Mouse (Mus musculus) gastrocnemius, adult 18-20 months (tissue): ENCODE results near the gene Tcstv3. TPM values are rescaled to one million over a fixed set of nuclear protein-coding genes. Genes with fewer than 3 reads are reported as not detected.
"Not testable (repeated sequence)": the region's sequence is repeated elsewhere in the genome, so short reads cannot be mapped to it uniquely, and the experiment has no call there.

ENCODE experiments used
- DNase-seq: peaks from one replicate; pipeline ENCODE4 v3.0.0; 2021; ENCODE audit warnings: low spot score
- long read RNA-seq, 2 experiments: library from polyadenylated mRNA; stranded (forward); transcript quantifications; one replicate each; pipeline ENCODE4 v2.0.0; 2021
- total RNA-seq, 2 experiments: library from RNA; stranded (reverse); gene quantifications; 2 replicates each; pipeline ENCODE4 v1.2.3; 2021

Gene Tcstv3
- total RNA-seq, result not detected
- long read RNA-seq, experiment 1, result 0 reads
- long read RNA-seq, experiment 2, result 0 reads

DNA sequence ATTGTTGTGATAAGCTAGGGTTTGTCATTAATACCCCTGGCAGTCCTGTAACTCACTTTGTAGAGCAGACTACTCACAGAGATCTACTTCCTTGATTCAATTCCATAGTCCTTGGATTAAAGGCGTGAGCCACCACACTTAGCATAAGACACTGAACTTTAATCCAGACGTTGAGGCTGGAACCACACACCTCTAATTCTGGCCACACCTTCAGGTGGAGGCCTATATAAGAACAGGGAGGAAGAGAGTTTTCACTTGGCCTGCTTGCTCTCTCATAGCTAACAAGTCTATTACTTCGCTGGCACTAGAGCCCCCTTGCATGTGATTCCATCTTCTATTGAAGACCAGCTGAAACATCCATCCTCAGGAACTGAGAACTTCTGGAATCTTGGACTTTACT, at the start of gene Tcstv3:
TSS of gene Tcstv3 (plus strand) at position 301 of the 400 bp plus-strand sequence.
- DNase-seq, result not testable (repeated sequence)

DNA sequence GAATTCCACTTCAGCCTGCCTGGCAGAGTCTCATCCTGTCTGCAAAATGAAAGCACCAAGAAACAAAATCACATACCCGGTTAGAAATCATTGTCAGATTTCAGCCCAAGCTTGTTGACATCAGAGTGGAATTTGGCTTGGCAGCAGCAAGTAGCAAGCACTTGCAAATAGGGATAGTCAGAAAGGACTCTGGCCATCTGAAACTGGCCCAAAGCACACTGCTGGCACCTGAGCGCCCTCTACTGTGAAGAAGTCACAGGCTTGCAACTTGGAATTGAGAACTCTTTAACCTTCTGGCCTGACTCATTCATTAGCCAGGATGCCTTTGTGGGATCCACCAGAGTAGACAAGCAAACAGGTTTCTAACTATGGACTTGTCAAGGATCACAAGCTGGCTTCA, 38.8 kb upstream of the Tcstv3 start:
- DNase-seq, result not testable (repeated sequence)

DNA sequence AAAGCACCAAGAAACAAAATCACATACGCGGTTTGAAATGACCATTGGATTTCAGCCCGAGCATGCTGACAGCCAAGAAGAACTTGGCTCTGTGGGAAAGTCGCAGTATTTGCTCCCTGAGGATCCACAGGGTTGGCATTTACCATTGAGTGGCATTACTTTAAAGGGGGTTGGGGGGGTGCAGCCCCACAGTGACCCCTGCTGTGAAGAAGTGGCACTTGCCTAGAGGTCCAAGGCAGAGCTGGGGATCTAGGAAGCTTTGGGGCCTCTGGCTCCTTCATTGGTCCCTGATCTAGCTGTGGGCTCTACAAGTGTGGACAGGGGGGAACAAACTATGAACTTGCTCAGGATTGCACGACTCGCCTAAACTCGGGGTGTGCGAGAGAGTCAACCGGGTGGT, 37.9 kb upstream of the Tcstv3 start:
- no peak for DNase-seq

DNA sequence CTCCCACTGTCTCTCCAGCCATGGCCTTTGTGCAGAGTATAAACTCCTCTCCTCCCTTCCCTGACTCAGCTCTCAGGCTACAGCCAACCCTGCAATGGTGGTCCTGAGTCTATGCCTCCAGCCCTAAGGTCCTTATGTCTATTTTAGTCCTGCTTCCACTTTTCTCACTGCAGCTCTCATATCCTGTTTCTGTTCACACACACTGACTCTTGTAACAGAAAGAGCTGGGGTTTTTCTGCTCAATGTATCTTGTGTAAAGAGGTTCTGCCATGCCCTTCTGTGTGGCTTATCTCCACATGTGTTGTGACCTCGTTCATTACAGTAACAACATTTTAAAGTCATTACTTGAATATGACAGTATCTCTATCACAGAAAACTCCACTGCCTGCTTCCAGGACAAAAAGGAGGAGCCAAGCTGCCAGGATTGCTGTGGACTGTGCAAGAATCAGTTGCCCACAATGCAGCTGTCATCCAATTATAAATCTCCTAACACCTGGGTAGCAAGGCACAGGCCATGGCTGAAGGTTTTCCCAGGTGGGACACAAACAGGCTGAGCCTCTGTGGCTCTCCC, 17.3 kb upstream of the Tcstv3 start:
- no peak for DNase-seq

DNA sequence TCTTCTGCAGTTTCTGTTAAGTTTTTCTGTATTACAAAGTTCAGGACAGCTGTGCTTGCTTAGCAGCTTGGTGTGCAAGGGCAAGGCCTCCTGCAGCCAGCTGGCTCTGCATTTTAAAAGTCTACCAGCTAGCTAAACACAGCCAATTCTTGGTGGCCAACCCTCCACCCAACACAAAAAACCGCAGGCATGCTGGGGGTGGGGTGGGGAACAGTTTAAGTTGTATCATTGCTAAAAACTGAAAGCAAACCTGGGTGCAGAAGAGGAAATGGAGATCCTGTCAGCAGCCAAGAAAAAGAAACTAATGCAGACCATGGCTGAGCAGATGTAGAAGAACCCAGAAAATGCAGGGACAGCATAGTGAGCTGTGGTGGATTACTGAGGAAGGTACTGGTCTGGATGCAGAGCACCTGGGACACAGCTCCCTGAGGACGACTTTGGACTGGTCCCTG, 16.7 kb upstream of the Tcstv3 start, which contains the start of gene BC147527:
TSS of gene BC147527 (plus strand) at position 402 of the 452 bp plus-strand sequence.
- DNase-seq, result no peak

DNA sequence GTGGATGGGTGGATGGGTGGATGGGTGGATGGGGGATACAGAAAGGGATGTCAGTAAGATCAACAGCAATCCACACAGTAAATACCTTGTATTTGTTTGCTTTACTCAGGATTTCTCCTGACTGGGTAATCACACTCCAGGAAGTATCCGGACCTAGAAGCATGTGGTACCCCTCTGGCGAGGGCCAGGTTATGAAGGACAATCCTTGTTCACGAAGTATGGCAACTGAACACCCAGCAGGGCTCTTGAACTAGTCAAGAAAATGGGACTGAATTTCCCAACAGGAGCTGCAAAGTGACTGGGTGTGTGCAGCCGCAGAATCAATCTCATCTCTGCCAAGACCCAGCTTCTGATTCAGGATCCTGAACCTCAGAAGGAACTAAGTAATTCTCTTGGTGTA, 15.8 kb upstream of the Tcstv3 start:
- no peak for DNase-seq

DNA sequence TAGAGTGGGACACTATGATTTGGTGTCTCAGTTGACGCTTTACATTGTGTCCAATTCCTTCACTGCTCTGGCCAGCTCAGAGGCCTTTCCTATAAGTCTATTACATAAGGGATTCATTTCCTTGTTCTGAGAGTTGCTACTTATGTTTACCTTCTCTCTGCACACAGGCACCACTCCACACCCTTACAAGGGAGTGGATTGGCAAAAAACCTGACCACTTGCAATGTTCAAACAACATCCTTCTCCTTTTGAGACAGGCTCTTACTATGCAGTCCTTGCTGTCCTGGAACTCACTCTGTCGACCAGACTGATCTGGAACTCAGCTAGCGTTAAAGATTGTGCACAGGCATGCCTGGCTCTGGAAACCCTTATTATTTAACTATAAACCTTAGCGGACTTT, 5.9 kb upstream of the Tcstv3 start:
- DNase-seq, result no peak

DNA sequence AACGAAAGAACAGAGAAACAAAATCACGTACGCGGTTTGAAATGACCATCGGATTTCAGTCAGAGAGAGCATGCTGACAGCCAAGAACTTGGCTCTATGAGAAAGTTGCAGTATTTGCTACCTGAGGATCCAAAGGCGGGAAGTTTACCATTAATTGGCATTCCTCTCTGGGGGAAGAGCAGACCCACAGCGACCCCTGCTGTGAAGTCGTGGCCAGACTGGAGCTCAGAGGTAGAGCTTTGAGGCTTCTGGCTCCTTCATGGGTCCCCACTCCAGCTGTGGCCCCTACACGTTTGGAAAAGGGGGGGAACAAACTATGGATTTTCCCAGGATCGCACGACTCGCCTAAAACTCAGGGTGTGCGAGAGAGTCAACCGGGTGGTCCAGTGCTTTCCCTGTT, 3.1 kb upstream of the Tcstv3 start:
- DNase-seq, result no peak

DNA sequence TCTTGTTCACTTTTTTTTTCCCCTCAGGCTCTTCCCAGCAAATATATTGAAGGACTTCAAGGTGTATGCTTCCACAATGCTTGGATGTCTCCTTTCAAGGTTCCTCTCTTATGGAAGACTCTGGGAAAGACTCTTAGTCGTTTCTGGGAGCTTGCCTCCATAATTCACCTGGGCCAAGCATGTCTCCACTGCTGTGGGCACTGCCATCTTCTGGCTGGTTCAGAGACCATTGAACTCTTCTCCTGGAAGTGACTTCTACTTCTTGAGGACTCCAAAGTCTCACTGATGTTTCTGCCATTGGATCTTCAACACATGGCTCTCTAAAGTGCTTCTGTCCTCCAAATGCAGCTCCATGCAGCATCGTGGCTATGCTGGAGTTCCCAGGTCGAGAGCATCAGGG, 3.5 kb downstream of the Tcstv3 start:
- DNase-seq, result no peak

DNA sequence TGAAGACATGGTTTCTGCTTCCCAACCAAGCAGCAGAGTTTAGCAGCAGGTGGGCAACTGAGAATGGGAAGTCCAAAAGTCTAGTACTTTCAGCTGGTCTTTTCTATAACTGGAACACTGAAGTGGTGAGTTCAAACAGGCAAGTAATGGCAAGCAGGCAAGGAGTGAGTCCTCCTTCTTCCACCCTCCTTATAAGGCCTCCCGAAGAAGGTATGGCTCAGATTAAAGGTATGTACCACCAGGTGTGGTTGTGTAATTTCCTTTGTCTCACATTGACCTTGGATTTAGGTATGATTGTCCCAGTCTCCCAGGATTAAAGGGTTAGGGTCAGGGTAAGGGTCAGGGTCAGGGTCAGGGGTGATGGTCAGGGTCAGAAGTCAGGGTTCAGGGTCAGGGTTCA, 4.0 kb downstream of the Tcstv3 start:
- DNase-seq, result no peak

Other genes starting within 250 kb of the Tcstv3 start
- gene Gm20767, start 176.6 kb upstream of the Tcstv3 start, total RNA-seq, result not detected
- gene Gm21818, start 144.4 kb upstream of the Tcstv3 start, total RNA-seq, result not detected
- not detected for gene Gm21762, start 100.9 kb upstream of the Tcstv3 start, total RNA-seq
- gene Gm21731, start 77.8 kb upstream of the Tcstv3 start, total RNA-seq, result not detected
- not detected for gene AF067061, start 53.8 kb upstream of the Tcstv3 start, total RNA-seq
- not detected for gene BC147527, start 16.5 kb upstream of the Tcstv3 start, total RNA-seq